Mouse (Mus musculus) neutrophil, adult 59 days (primary cell): ENCODE data around the gene Eif3i. TPM values are rescaled to one million over a fixed set of nuclear protein-coding genes. Genes with fewer than 3 reads are reported as not detected.

Experiments
- total RNA-seq, 2 experiments: library from RNA; stranded (reverse); gene quantifications; 1 replicate in 1 of 2; 2 replicates in 1 of 2; pipeline ENCODE4 v1.2.4; 2023

The Eif3i gene
- total RNA-seq = 10 to 100 TPM; 70.5 to 73.8 TPM

GRCm38 (mm10) chr4:129600233-129601158, at the start of gene Eif3i, which contains the start of gene Tmem234:
Gene Eif3i (minus strand): TSS chr4:129600648.
Gene Tmem234 (plus strand): TSS chr4:129600668.

GRCm38 (mm10) chr4:129640638-129641467, 40.4 kb upstream of the Eif3i start, which contains the start of gene Txlna:
Gene Txlna (minus strand): TSS chr4:129641065.

GRCm38 (mm10) chr4:129623681-129624091, 23.2 kb upstream of the Eif3i start, which contains the start of gene Ccdc28b:
Gene Ccdc28b (minus strand): TSS chr4:129623947.

GRCm38 (mm10) chr4:129618786-129619691, 18.6 kb upstream of the Eif3i start, which contains the start of gene Iqcc:
Gene Iqcc (minus strand): TSS chr4:129619099.

GRCm38 (mm10) chr4:129614093-129614492, 13.6 kb upstream of the Eif3i start, which contains the start of gene Dcdc2b:
Gene Dcdc2b (minus strand): TSS chr4:129614257.

GRCm38 (mm10) chr4:129578466-129578865, 22.0 kb downstream of the Eif3i start, which contains the start of gene Fam167b:
Gene Fam167b (minus strand): TSS chr4:129578549.

GRCm38 (mm10) chr4:129573430-129573829, 27.0 kb downstream of the Eif3i start, which contains the start of gene Lck:
Gene Lck (minus strand): TSS chr4:129573641.

GRCm38 (mm10) chr4:129542592-129543141, 57.8 kb downstream of the Eif3i start, which contains the start of gene Hdac1:
Gene Hdac1 (minus strand): TSS chr4:129542713.

Other genes starting within 250 kb of the Eif3i start
- 1 to 10 TPM in 1 of 2 experiments, under 1 TPM in 1; 0.73 to 1.4 TPM for gene Zbtb8a, start 222.5 kb downstream of the Eif3i start, total RNA-seq
- not detected for gene Zbtb8b, start 159.8 kb downstream of the Eif3i start, total RNA-seq
- 10 to 100 TPM; 88.5 to 95.7 TPM for gene Bsdc1, start 139.1 kb downstream of the Eif3i start, total RNA-seq
- not detected for gene Tssk3, start 109.6 kb downstream of the Eif3i start, total RNA-seq
- under 1 TPM in 1 of 2 experiments, not detected in 1; 0.73 TPM for gene Fam229a, start 109.5 kb downstream of the Eif3i start, total RNA-seq
- 10 to 100 TPM; 73.9 to 96.8 TPM for gene Marcksl1, start 87.1 kb downstream of the Eif3i start, total RNA-seq
- gene Hdac1, start 57.9 kb downstream of the Eif3i start, total RNA-seq = 10 to 100 TPM; 63.3 to 68.1 TPM
- 1 to 10 TPM; 1.2 to 2.3 TPM for gene Lck, start 27.0 kb downstream of the Eif3i start, total RNA-seq
- not detected for gene Fam167b, start 22.1 kb downstream of the Eif3i start, total RNA-seq
- 10 to 100 TPM; 73.8 to 94.1 TPM for gene Tmem234, start within 50 bp of the Eif3i start, total RNA-seq
- gene Dcdc2b, start 13.6 kb upstream of the Eif3i start, total RNA-seq = under 1 TPM in 1 of 2 experiments, not detected in 1; 0.93 TPM
- 10 to 100 TPM in 1 of 2 experiments, 1 to 10 TPM in 1; 9.8 to 10.2 TPM for gene Iqcc, start 18.5 kb upstream of the Eif3i start, total RNA-seq
- 10 to 100 TPM; 39.0 to 44.5 TPM for gene Ccdc28b, start 23.3 kb upstream of the Eif3i start, total RNA-seq
- 10 to 100 TPM; 35.0 to 37.1 TPM for gene Txlna, start 40.4 kb upstream of the Eif3i start, total RNA-seq
- gene Kpna6, start 72.1 kb upstream of the Eif3i start, total RNA-seq = 10 to 100 TPM; 27.1 to 33.3 TPM
- gene Tmem39b, start 96.2 kb upstream of the Eif3i start, total RNA-seq = 10 to 100 TPM in 1 of 2 experiments, 1 to 10 TPM in 1; 7.9 to 11.2 TPM
- gene Khdrbs1, start 141.7 kb upstream of the Eif3i start, total RNA-seq = 10 to 100 TPM; 67.3 to 81.5 TPM
- gene Ptp4a2, start 210.6 kb upstream of the Eif3i start, total RNA-seq = 100 to 1,000 TPM; 147 to 187 TPM